Mouse (Mus musculus) heart, adult 2 months (tissue): ENCODE measurements around the gene Atf6. TPM values are rescaled to one million over a fixed set of nuclear protein-coding genes. Genes with fewer than 3 reads are reported as not detected.

Experiments
- DNase-seq, 2 experiments: peaks; one replicate each; pipeline ENCODE4 v3.0.0; 2021
- H3K27ac ChIP-seq: fragments of 200-600 bp; 2 replicates; pipeline ENCODE4 v1.8.1; 2022
- H3K27me3 ChIP-seq: fragments of 200-500 bp; 2 replicates; pipeline ENCODE4 v1.6.1; 2012; ENCODE audit warnings: mild to moderate bottlenecking, low read length, inconsistent platforms, mixed read lengths; ENCODE audit not compliant: control insufficient read depth, insufficient read depth
- H3K36me3 ChIP-seq: fragments of 200-500 bp; 2 replicates; pipeline ENCODE4 v1.6.1; 2012; ENCODE audit warnings: low read length, inconsistent platforms; ENCODE audit not compliant: control insufficient read depth, insufficient read depth
- H3K4me1 ChIP-seq: fragments of 200-500 bp; 2 replicates; pipeline ENCODE4 v1.6.1; 2011; ENCODE audit warnings: low read length; ENCODE audit not compliant: control insufficient read depth, insufficient read depth
- H3K4me3 ChIP-seq: fragments of 200-600 bp; 2 replicates; pipeline ENCODE4 v1.8.1; 2022
- H3K79me2 ChIP-seq: fragments of 200-500 bp; replicated peaks from 2 replicates; pipeline ENCODE4 v1.6.1; 2012; ENCODE audit warnings: mild to moderate bottlenecking, inconsistent platforms, low read length, moderate library complexity, mixed read lengths; ENCODE audit not compliant: control insufficient read depth, insufficient read depth
- H3K9ac ChIP-seq: fragments of 200-500 bp; 2 replicates; pipeline ENCODE4 v1.6.1; 2012; ENCODE audit warnings: low read depth, mild to moderate bottlenecking, control low read depth, inconsistent platforms, low read length, mixed read lengths
- CTCF ChIP-seq: fragments of 200-600 bp; IDR thresholded peaks from 2 replicates; pipeline ENCODE4 v1.8.1; 2022; ENCODE audit warnings: antibody characterized with exemption, mild to moderate bottlenecking, moderate library complexity
- EP300 ChIP-seq: fragments of 200-500 bp; IDR thresholded peaks from 2 replicates; pipeline ENCODE4 v1.6.1; 2011; ENCODE audit warnings: low read depth, low read length, control low read depth; ENCODE audit not compliant: insufficient read depth
- POLR2A ChIP-seq: fragments of 200-500 bp; IDR thresholded peaks from 2 replicates; pipeline ENCODE4 v1.6.1; 2011; ENCODE audit warnings: mild to moderate bottlenecking, low read depth, low read length, control low read depth; ENCODE audit not compliant: insufficient read depth
- WGBS: fragments of 180-500 bp; shearing (Covaris S2); methylation state at CpG from one replicate; pipeline ENCODE4 v1.1.7; 2018; 5-methylcytosine and 5-hydroxymethylcytosine counted together
- intact Hi-C: fragments of 180-260 bp; cut with DNase I; formaldehyde crosslinking; loops from one replicate; pipeline ENCODE4 v1.15.1; 2025
- polyA plus RNA-seq: library from polyadenylated mRNA; depleted of rRNA; stranded (reverse); fragments of >200 nt; gene quantifications from 2 replicates; pipeline ENCODE4 v1.2.3, GENCODE M21; 2012
- total RNA-seq, 2 experiments: library from RNA; stranded (reverse); gene quantifications; 2 replicates each; pipeline ENCODE4 v1.2.3; 2021

The Atf6 gene
- total and polyA plus RNA-seq, 3 experiments, result 22.0 to 82.3 (median 62.6) TPM

DNA sequence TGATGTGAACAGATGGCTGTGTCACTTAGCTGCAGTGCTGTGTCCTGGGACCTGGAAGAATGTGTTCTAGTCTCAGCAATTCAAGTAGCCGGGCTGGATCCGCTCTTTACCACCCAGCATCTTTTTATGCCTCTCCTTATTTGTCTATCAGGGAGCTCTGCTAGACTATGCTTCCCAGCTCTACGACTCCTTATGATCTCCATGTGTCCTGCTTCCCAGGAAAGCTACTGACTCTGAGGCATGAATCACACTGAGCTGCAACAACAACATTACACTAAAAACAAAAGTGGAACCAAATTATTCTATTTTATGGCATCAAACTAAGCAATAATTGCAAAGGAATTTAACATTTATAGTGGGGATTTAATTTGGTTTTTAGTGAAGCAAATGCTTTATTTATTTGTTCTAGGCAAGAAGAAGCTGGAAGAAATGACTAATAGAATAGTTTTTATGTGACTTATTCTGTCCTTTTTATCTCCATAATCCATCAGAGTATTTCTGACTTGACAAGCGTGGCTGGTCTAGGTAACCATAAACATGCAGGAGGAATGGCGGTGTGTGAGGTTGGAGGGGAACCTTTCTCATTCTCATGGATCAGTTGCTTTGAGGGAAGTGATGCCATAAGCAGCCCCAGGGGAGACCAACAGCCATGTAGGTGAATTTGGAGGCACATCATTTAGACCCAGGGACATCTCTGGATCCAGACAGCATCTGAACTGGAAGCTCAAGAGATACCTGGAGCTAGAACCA lies 125.9 kb downstream of the Atf6 start:
- DNase-seq, result no peak
- Histone ChIP-seq H3K4me1 (no peaks in the 10 kb centered on the region), H3K27ac (no peak overlapping the region), H3K4me3 (no peak overlapping the region), H3K36me3 (no peaks in the 10 kb centered on the region), H3K27me3 (no peaks in the 10 kb centered on the region), H3K79me2 (no peaks in the 10 kb centered on the region), H3K9ac (no peak overlapping the region)
- intact Hi-C loops, result no loop called here
- no peak for TF ChIP-seq CTCF
- no peak for TF ChIP-seq POLR2A
- no peak for TF ChIP-seq EP300
- WGBS, result 75% methylated on average over 5 of the region's 5 CpGs

- WGBS, result 81% methylated on average over 3 of the region's 3 CpGs
- DNase-seq, result no peak
- Histone ChIP-seq H3K4me1 (no peaks in the 10 kb centered on the region), H3K4me3 (no peak overlapping the region), H3K27me3 (no peaks in the 10 kb centered on the region), H3K79me2 (no peaks in the 10 kb centered on the region), H3K9ac (no peak overlapping the region), H3K36me3 (no peaks in the 10 kb centered on the region; the same call in 1 of the 2 replicates), H3K27ac (no peak overlapping the region)
- TF ChIP-seq EP300, result no peak
- TF ChIP-seq CTCF, result no peak
- TF ChIP-seq POLR2A, result no peak
- intact Hi-C loops, result no loop called here
Measured at GRCm38 (mm10) chr1:170734866-170735265, 132.7 kb downstream of the Atf6 start.

GRCm38 (mm10) chr1:170732596-170732890 lies 135.0 kb downstream of the Atf6 start:
- no peak overlapping the region for H3K27ac ChIP-seq

DNA sequence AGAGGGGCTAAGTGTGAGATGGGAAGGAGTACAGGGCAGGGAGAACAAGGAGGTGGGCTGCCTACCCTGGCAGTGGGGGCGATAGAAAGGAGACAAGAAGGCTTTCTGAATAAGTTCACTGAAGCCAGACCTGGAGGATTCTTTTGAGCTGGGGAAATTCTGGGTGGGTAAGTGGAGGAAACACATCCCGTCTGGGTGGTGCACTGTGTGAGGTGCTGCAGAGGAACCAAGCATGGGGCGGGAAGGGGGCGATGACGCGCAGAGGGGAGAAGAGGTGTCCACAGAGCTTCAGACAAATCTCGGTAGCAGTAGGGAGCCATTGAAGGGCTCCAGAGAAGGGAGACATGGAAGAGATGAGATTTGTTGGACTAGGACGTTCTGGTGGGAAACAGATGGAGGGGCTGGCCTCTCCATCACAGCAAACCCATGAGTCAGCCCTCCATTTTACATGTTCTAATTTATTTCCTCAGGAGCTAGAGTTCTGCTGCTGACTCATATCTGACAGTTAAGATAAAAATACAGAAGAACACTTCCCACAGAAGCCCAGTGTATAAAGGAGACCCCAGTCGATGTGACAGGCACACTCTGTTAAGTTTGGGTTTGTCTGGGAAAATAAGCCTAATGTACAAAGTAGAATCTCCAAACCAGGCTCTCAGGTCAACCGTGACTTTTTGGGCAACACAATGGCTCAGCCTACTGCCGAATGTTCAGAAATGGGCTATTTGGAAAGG lies 135.5 kb downstream of the Atf6 start:
- no peak for DNase-seq
- 81% methylated on average over 11 of the region's 11 CpGs for WGBS
- TF ChIP-seq CTCF, result no peak
- TF ChIP-seq POLR2A, result no peak
- no peak for TF ChIP-seq EP300
- Histone ChIP-seq H3K4me3 (no peak overlapping the region), H3K27ac (no peak overlapping the region), H3K79me2 (no peaks in the 10 kb centered on the region), H3K27me3 (no peaks in the 10 kb centered on the region), H3K9ac (no peak overlapping the region), H3K36me3 (no peaks in the 10 kb centered on the region; the same call in 1 of the 2 replicates), H3K4me1 (no peaks in the 10 kb centered on the region; the same call in 1 of the 2 replicates)
- intact Hi-C loops, result no loop called here

More at GRCm38 (mm10) chr1:170732596-170732890, 135.0 kb downstream of the Atf6 start:
- 94% methylated on average over 2 of the region's 2 CpGs for WGBS
- intact Hi-C loops, result no loop called here
- no peak for DNase-seq
- TF ChIP-seq POLR2A (no peak), EP300 (no peak), CTCF (no peak)
- Histone ChIP-seq H3K4me3 (no peak overlapping the region), H3K9ac (no peak overlapping the region), H3K4me1 (no peaks in the 10 kb centered on the region; the same call in 1 of the 2 replicates), H3K36me3 (no peaks in the 10 kb centered on the region; the same call in 1 of the 2 replicates), H3K27me3 (no peaks in the 10 kb centered on the region), H3K79me2 (no peaks in the 10 kb centered on the region)

DNA sequence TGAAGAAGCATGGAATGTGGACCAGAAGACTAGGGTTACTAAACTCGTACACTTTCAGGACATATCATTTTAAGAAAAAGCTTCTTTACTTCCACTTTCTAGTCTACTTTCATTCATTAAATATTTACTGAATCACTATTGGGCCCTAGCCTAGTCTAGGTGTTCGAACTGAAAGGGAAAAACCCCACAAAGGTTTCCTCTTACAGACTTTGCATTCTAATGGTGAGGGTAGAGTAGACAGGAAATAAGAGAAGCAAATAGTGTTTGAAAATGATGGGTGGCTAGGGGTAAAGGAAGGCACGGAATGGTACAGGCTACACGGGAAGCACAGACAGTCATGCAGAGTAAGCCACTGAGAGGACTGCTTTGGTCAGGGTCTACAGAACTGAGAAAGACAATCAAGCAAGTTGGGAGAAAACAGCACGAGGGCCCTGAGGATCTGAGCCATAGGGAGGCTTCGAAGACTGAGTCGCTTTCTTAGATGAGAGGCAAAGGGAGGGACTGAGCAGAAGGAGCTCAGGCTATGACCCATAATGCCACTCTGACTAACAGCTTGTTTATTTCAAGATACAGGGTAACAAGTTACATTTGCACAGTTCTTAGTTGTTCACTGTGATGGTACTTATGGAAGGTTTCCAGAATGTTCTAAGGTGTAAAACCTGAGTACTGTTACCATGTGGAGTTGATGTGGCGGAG lies 138.2 kb downstream of the Atf6 start:
- intact Hi-C loops, result no loop called here
- H3K27ac ChIP-seq, result no peak overlapping the region
- H3K4me1 ChIP-seq, result no peaks in the 10 kb centered on the region; the same call in 1 of the 2 replicates
- H3K4me3 ChIP-seq, result no peak overlapping the region
- DNase-seq, result no peak
- no peaks in the 10 kb centered on the region for H3K79me2 ChIP-seq
- H3K27me3 ChIP-seq, result no peaks in the 10 kb centered on the region
- no peak overlapping the region for H3K9ac ChIP-seq
- H3K36me3 ChIP-seq, result no peaks in the 10 kb centered on the region; the same call in 1 of the 2 replicates
- 86% methylated on average over 8 of the region's 8 CpGs for WGBS
- TF ChIP-seq POLR2A (no peak), EP300 (no peak), CTCF (no peak)
